Mouse (Mus musculus) thymus, postnatal 36 days (tissue): ENCODE measurements around the gene Slc25a20.
A peak's percentile ranks its signal among the peaks of the same experiment; 100 is the strongest.
"Not testable (repeated sequence)": the region's sequence is repeated elsewhere in the genome, so short reads cannot be mapped to it uniquely, and the experiment has no call there.

ENCODE experiments used
- DNase-seq, 2 experiments: peaks; one replicate each; pipeline ENCODE4 v3.0.0; 2022; ENCODE audit warnings: mixed read lengths in 2 of 2

The Slc25a20 gene

GRCm38 (mm10) chr9:108661677-108662612 lies at the start of gene Slc25a20:
Slc25a20 (plus strand) TSS chr9:108662088.
- DNase-seq: peak; percentile 77 to 83

- DNase-seq: no peak
Observed at GRCm38 (mm10) chr9:108617301-108617700, 44.6 kb upstream of the Slc25a20 start.

- DNase-seq: no peak
Observed at GRCm38 (mm10) chr9:108626498-108626897, 35.4 kb upstream of the Slc25a20 start.

- DNase-seq: no peak
Observed at GRCm38 (mm10) chr9:108628141-108628540, 33.7 kb upstream of the Slc25a20 start.

- no peak for DNase-seq
Observed at GRCm38 (mm10) chr9:108630683-108631082, 31.2 kb upstream of the Slc25a20 start.

- DNase-seq: no peak
Observed at GRCm38 (mm10) chr9:108631631-108632256, 30.1 kb upstream of the Slc25a20 start.

- no peak for DNase-seq
Observed at GRCm38 (mm10) chr9:108632375-108632774, 29.5 kb upstream of the Slc25a20 start.

GRCm38 (mm10) chr9:108633846-108634245 lies 28.0 kb upstream of the Slc25a20 start:
- no peak for DNase-seq

GRCm38 (mm10) chr9:108635415-108635814 lies 26.5 kb upstream of the Slc25a20 start:
- DNase-seq: no peak

- no peak for DNase-seq
Observed at GRCm38 (mm10) chr9:108639825-108640224, 22.1 kb upstream of the Slc25a20 start.

GRCm38 (mm10) chr9:108648166-108648565 lies 13.7 kb upstream of the Slc25a20 start:
- DNase-seq: no peak

GRCm38 (mm10) chr9:108648611-108649560 lies 13.0 kb upstream of the Slc25a20 start, which contains the start of gene Arih2:
Arih2 (minus strand) TSS chr9:108649386.
- peak; percentile 88 to 92 for DNase-seq

- no peak for DNase-seq
Observed at GRCm38 (mm10) chr9:108649561-108650440, 12.1 kb upstream of the Slc25a20 start.

- DNase-seq: no peak
Observed at GRCm38 (mm10) chr9:108654566-108655464, 7.1 kb upstream of the Slc25a20 start.

- DNase-seq: not testable (repeated sequence)
Observed at GRCm38 (mm10) chr9:108655865-108656264, 6.0 kb upstream of the Slc25a20 start.

GRCm38 (mm10) chr9:108662660-108663059 lies 772 bp downstream of the Slc25a20 start:
- DNase-seq: no peak

GRCm38 (mm10) chr9:108669875-108670274 lies 8.0 kb downstream of the Slc25a20 start:
- no peak for DNase-seq

GRCm38 (mm10) chr9:108673151-108673550 lies 11.3 kb downstream of the Slc25a20 start:
- DNase-seq: peak; percentile 11 to 21

- no peak for DNase-seq
Observed at GRCm38 (mm10) chr9:108680026-108680425, 18.1 kb downstream of the Slc25a20 start.

GRCm38 (mm10) chr9:108686475-108686887 lies 24.6 kb downstream of the Slc25a20 start:
- DNase-seq: no peak
